22 mouse cellular contexts compared by ENCODE assay signal in the genomic region with DNA sequence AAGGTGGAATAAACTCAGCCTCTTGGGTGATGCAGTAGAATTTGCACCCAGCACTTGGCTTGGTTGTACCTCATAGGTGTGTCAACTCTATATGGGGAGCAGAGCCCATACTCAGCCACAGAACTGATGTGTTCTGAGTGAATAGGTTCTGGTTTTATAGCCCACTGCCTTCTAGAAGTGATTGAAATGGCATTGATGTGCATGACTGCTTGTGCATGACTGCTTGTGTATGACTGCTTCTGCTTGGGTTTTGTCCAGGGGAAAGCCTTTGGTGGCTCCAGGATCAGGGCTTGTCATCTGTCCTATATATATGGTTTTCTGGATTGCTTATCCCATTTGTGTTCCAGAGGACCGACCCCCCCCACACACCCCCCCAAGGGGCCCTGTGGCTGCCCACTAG.
DNase-seq lines count a peak whose midpoint lies in the region; ATAC-seq lines count a peak whose summit lies in the region.
"Had no signal": no experiment of that assay in that cellular context is flagged by ENCODE, and none has a peak within 500 bp of the region (broad histone marks: within the 10 kb centered on the region; RNA-seq: fewer than 3 reads in every experiment).

No protein-coding gene starts in this region.

- no peak overlapping the region for H3K4me3 ChIP-seq in intestine, embryonic 14.5 days (ENCODE audit: low read depth, low read length)
- no peak overlapping the region for H3K4me3 ChIP-seq in intestine, embryonic 16.5 days (ENCODE audit: low read length)
- no peak overlapping the region for H3K4me3 ChIP-seq in kidney, embryonic 15.5 days (replicated peaks)
- H3K4me3 ChIP-seq: embryonic facial prominence, embryonic 12.5 days; forebrain, embryonic 12.5 days; heart, embryonic 15.5 days; hindbrain, embryonic 13.5 days had no signal

- H3K4me2 ChIP-seq in intestine, embryonic 14.5 days (ENCODE audit: low read length) = no peak overlapping the region
- no peak overlapping the region for H3K4me2 ChIP-seq in intestine, embryonic 16.5 days (ENCODE audit: low read depth, low read length)
- no peak overlapping the region for H3K4me2 ChIP-seq in kidney, embryonic 15.5 days
- H3K4me2 ChIP-seq: embryonic facial prominence, embryonic 12.5 days; forebrain, embryonic 12.5 days; heart, embryonic 15.5 days; hindbrain, embryonic 13.5 days had no signal

- no peaks in the 10 kb centered on the region for H3K27me3 ChIP-seq in intestine, embryonic 14.5 days (replicated peaks; ENCODE audit: control insufficient read depth, insufficient read depth, low read length)
- H3K27me3 ChIP-seq in intestine, embryonic 16.5 days (replicated peaks; ENCODE audit: control insufficient read depth, insufficient read depth, low read length) = no peaks in the 10 kb centered on the region
- H3K27me3 ChIP-seq in kidney, embryonic 15.5 days = no peaks in the 10 kb centered on the region
- H3K27me3 ChIP-seq: embryonic facial prominence, embryonic 12.5 days; forebrain, embryonic 12.5 days; heart, embryonic 15.5 days; hindbrain, embryonic 13.5 days had no signal

- H3K36me3 ChIP-seq in intestine, embryonic 14.5 days (ENCODE audit: control insufficient read depth, insufficient read depth, low read length) = 0 out of 2 replicates have a peak, but pooled peaks cover 5% of the 10 kb centered on the region
- H3K36me3 ChIP-seq in intestine, embryonic 16.5 days (ENCODE audit: control insufficient read depth, insufficient read depth, low read length) = no peaks in the 10 kb centered on the region
- peaks cover 38% of the 10 kb centered on the region for H3K36me3 ChIP-seq in kidney, embryonic 15.5 days
- H3K36me3 ChIP-seq: heart, embryonic 15.5 days had no signal

- ATAC-seq in intestine, embryonic 14.5 days (replicated peaks; ENCODE audit: low FRiP score, low TSS enrichment, low read depth) = no peak
- no peak for ATAC-seq in intestine, embryonic 16.5 days
- peak; percentile 50 for ATAC-seq in kidney, embryonic 15.5 days (replicated peaks; ENCODE audit: low FRiP score)
- ATAC-seq in inflammation-experienced regulatory T-cells, adult 6 months = no peak
- ATAC-seq: CD4-positive, CD25-positive, alpha-beta regulatory T cell, adult 4 months; hindbrain, postnatal 0 days had no signal

- H3K27ac ChIP-seq in intestine, embryonic 14.5 days (ENCODE audit: low read depth) = no peak overlapping the region
- H3K27ac ChIP-seq in intestine, embryonic 16.5 days (ENCODE audit: low read length) = no peak overlapping the region
- no peak overlapping the region for H3K27ac ChIP-seq in kidney, embryonic 15.5 days
- H3K27ac ChIP-seq: embryonic facial prominence, embryonic 12.5 days; forebrain, embryonic 12.5 days; heart, embryonic 15.5 days; hindbrain, embryonic 13.5 days; hindbrain, postnatal 0 days had no signal

- peak; percentile 16 for DNase-seq in intestine, embryonic 14.5 days (ENCODE audit: low spot score)
- DNase-seq in kidney, adult 18-20 months = no peak
- DNase-seq in testis, postnatal 10 days (ENCODE audit: low spot score) = peak; percentile 36
- no peak for DNase-seq in testis, postnatal 14 days (ENCODE audit: low spot score)
- DNase-seq: adrenal gland, postnatal 10 days; B cell, adult 2 months; cerebellum, adult 11 months; cerebellum, adult 8-10 months; cerebellum, postnatal 14 days; forebrain, postnatal 0 days; gastrocnemius, postnatal 14 days; heart, postnatal 14 days had no signal

- WGBS in intestine, embryonic 14.5 days = 94% methylated on average over 1 of the region's 1 CpGs
- 86% methylated on average over 1 of the region's 1 CpGs for WGBS in intestine, embryonic 16.5 days
- 33% methylated on average over 1 of the region's 1 CpGs for WGBS in kidney, embryonic 15.5 days

- no peak overlapping the region for H3K9ac ChIP-seq in intestine, embryonic 14.5 days (ENCODE audit: low read length)
- no peak overlapping the region for H3K9ac ChIP-seq in intestine, embryonic 16.5 days (ENCODE audit: low read depth, low read length)
- no peak overlapping the region for H3K9ac ChIP-seq in kidney, embryonic 15.5 days
- H3K9ac ChIP-seq: embryonic facial prominence, embryonic 12.5 days; forebrain, embryonic 12.5 days; forebrain, postnatal 0 days; heart, embryonic 15.5 days; hindbrain, embryonic 13.5 days had no signal

- H3K4me1 ChIP-seq in intestine, embryonic 14.5 days (replicated peaks; ENCODE audit: control insufficient read depth, insufficient read depth, low read length) = no peaks in the 10 kb centered on the region
- H3K4me1 ChIP-seq in intestine, embryonic 16.5 days (ENCODE audit: control insufficient read depth, insufficient read depth, low read length) = no peaks in the 10 kb centered on the region
- no peaks in the 10 kb centered on the region for H3K4me1 ChIP-seq in kidney, embryonic 15.5 days
- H3K4me1 ChIP-seq: embryonic facial prominence, embryonic 12.5 days; forebrain, embryonic 12.5 days; heart, embryonic 15.5 days; hindbrain, embryonic 13.5 days had no signal

- no peaks in the 10 kb centered on the region for H3K9me3 ChIP-seq in intestine, embryonic 14.5 days (ENCODE audit: control insufficient read depth, low read length)
- no peaks in the 10 kb centered on the region for H3K9me3 ChIP-seq in intestine, embryonic 16.5 days (ENCODE audit: control insufficient read depth, low read length)
- no peaks in the 10 kb centered on the region for H3K9me3 ChIP-seq in kidney, embryonic 15.5 days (replicated peaks)
- H3K9me3 ChIP-seq: embryonic facial prominence, embryonic 12.5 days; forebrain, embryonic 12.5 days; G1E; heart, embryonic 15.5 days; hindbrain, embryonic 13.5 days had no signal

Comparison
In these comparisons a context has a peak if more than half of its experiments do, and no peak if none do; other contexts are left out.
1. DNase-seq: peak in intestine, embryonic 14.5 days (single experiment) and testis, postnatal 10 days (single experiment); none in kidney, adult 18-20 months (single experiment) and testis, postnatal 14 days (single experiment).